Mouse (Mus musculus) erythroblast, embryonic 14.5 days (primary cell): Measurements from ENCODE around the gene Rnf115. TPM values are rescaled to one million over a fixed set of nuclear protein-coding genes. Genes with fewer than 3 reads are reported as not detected.
"Not testable (repeated sequence)": the region's sequence is repeated elsewhere in the genome, so short reads cannot be mapped to it uniquely, and the experiment has no call there.

Source experiments
- H3K27me3 ChIP-seq: 2 replicates; pipeline ENCODE4 v1.6.1; 2012; ENCODE audit warnings: inconsistent platforms; ENCODE audit not compliant: control insufficient read depth
- H3K36me3 ChIP-seq: 2 replicates; pipeline ENCODE4 v1.6.1; 2012; ENCODE audit warnings: mild to moderate bottlenecking, inconsistent platforms; ENCODE audit not compliant: control insufficient read depth
- H3K4me1 ChIP-seq: 2 replicates; pipeline ENCODE4 v1.6.1; 2012; ENCODE audit warnings: inconsistent platforms; ENCODE audit not compliant: control insufficient read depth
- H3K4me3 ChIP-seq: replicated peaks from 2 replicates; pipeline ENCODE3; 2012; ENCODE audit warnings: moderate library complexity, mild to moderate bottlenecking, inconsistent platforms
- H3K9me3 ChIP-seq: 2 replicates; pipeline ENCODE4 v1.6.1; 2012; ENCODE audit warnings: low read length, inconsistent platforms, mixed read lengths; ENCODE audit not compliant: control insufficient read depth
- GATA1 ChIP-seq: IDR thresholded peaks from 2 replicates; pipeline ENCODE4 v1.6.1; 2012; ENCODE audit warnings: low read length, inconsistent platforms, mixed read lengths
- TAL1 ChIP-seq: IDR thresholded peaks from 3 replicates; pipeline ENCODE4 v1.6.1; 2012; ENCODE audit warnings: low read length, inconsistent platforms, mixed read lengths
- polyA plus RNA-seq: library from polyadenylated mRNA; stranded (reverse); fragments of >175 nt; gene quantifications from 2 replicates; pipeline ENCODE4 v1.2.3, GENCODE M21; 2012

Gene Rnf115
- polyA plus RNA-seq, 1 experiment: 0.98 TPM

DNA sequence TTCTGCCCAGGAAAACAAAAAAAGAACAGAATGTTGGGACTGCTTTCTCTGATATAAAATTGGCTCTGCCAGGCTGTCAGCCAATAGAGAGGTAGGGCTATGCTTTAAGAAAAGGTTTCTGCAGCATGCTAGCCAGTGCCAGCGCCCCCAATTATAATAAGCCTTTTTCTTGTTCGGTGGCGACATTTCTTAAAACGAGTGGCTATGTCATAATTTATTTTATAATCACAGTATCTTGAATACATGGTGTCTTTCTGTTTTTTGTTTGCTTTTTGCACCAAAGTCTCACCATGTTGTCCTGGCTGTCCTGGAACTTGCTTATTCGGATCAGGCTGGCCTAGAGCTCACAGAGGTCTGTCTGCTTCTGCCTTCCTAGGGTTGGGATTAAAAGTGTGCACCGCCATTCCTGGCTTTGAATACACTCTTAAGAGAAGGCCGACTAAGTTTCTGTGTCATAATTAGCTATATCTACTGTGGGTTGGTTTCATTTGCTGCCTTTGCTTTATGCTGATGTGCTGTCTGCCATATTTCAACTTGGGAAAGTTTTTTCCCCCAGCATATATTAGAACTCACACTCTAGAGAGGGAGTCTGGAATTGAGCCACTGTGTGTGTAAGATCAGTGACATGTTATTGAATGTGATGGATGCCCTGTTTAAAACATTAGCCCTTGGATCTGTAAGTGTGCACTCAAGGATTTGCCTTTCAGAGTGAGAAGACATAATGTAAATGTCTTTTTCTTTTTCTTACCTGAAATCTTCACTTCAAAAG, 1.4 kb downstream of the Rnf115 start:
- Histone ChIP-seq H3K36me3 (peaks cover 15% of the 10 kb centered on the region), H3K4me3 (peak overlapping the region; percentile 97), H3K9me3 (no peaks in the 10 kb centered on the region), H3K4me1 (peaks cover 41% of the 10 kb centered on the region), H3K27me3 (no peaks in the 10 kb centered on the region)
- TF ChIP-seq TAL1: no peak
- no peak for TF ChIP-seq GATA1

DNA sequence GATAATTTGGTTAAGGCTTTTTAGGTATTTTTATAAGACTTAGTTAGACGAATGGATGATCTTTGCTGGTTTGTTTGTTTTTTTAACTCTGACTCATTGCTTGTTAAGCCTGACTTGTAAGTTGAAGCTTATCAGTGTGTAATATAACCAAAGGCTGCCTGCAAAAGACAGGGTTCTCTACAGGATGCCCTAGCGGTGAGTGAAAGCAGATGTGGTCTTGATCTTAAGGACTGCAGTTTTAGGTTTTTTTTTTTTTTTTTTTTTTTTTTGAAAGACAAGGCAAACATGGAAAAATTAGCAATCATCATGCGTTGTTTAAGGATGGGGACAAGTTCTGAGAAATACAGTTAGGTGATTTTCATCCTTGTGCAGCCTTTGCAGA, 1.9 kb downstream of the Rnf115 start:
- Histone ChIP-seq H3K4me3 (peak overlapping the region; percentile 97), H3K27me3 (no peaks in the 10 kb centered on the region), H3K9me3 (no peaks in the 10 kb centered on the region), H3K36me3 (peaks cover 10% of the 10 kb centered on the region), H3K4me1 (peaks cover 41% of the 10 kb centered on the region)
- TF ChIP-seq TAL1 (no peak), GATA1 (no peak)

DNA sequence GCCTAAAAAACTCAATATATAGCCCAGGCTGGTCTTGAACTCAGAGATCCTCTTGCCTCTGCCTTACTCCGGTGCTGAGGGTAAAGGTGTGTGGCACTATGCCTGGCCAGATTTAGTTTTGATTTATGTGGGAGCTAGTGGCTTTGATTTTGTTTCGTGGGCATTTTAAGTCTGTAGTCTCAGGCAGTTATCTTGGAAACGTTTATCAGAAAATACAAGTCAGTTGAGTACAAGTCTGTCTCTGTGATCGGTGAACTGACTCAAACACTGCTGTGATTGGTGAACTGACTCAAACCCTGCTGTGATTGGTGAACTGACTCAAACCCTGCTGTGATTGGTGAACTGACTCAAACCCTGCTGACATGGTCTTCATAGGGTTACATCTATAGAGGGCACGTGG, 3.3 kb downstream of the Rnf115 start:
- H3K27me3 ChIP-seq: no peaks in the 10 kb centered on the region
- TF ChIP-seq GATA1: no peak
- TF ChIP-seq TAL1: no peak

DNA sequence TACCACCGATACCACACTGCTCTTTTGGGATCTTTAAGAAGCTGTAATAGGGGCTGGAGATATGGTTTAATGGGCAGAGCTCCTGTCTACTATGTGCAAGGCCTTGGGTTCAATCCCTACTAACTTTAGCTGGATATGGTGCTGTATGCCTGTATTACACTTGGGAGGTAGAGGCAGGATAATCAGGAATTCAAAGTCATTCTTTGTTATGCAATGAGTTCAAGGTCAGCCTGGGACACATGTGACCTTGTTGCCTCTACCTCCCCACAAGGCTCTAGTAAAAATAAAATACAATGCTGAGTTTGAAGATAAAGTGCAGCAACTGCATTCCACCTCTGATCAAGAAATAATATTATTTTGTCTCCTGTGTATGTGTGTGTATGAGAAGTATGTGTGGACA, 6.5 kb downstream of the Rnf115 start:
- no peak for TF ChIP-seq GATA1
- TF ChIP-seq TAL1: no peak
- Histone ChIP-seq H3K4me1 (peaks cover 16% of the 10 kb centered on the region), H3K9me3 (no peaks in the 10 kb centered on the region), H3K27me3 (no peaks in the 10 kb centered on the region), H3K4me3 (no peak overlapping the region), H3K36me3 (no peaks in the 10 kb centered on the region)

More for the DNA sequence above, 3.3 kb downstream of the Rnf115 start:
- H3K36me3 ChIP-seq: no peaks in the 10 kb centered on the region
- no peak overlapping the region for H3K4me3 ChIP-seq
- H3K4me1 ChIP-seq: peaks cover 34% of the 10 kb centered on the region
- H3K9me3 ChIP-seq: no peaks in the 10 kb centered on the region

DNA sequence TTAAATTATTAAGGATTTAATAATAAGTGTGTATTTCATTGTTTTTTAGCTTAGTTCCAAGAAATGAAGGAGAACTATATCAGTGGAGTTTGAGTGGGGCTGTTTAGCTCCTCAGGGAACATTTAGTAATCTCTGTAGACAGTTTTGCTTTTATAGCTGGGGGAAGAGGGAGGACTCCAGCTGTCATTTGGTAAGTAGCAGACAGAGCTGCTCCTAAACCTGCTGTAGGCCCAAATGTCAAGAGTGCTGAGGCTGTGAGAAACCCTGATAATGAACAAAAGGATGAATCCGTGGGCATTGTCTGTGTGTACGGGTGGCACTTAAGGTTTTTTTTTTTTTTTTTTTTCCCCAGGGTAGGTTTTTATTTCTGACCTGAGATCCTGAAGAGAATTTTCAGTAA, 7.7 kb downstream of the Rnf115 start:
- TF ChIP-seq TAL1 (no peak), GATA1 (no peak)
- Histone ChIP-seq H3K27me3 (no peaks in the 10 kb centered on the region), H3K4me3 (no peak overlapping the region), H3K36me3 (no peaks in the 10 kb centered on the region), H3K4me1 (peaks cover 6% of the 10 kb centered on the region), H3K9me3 (no peaks in the 10 kb centered on the region)

DNA sequence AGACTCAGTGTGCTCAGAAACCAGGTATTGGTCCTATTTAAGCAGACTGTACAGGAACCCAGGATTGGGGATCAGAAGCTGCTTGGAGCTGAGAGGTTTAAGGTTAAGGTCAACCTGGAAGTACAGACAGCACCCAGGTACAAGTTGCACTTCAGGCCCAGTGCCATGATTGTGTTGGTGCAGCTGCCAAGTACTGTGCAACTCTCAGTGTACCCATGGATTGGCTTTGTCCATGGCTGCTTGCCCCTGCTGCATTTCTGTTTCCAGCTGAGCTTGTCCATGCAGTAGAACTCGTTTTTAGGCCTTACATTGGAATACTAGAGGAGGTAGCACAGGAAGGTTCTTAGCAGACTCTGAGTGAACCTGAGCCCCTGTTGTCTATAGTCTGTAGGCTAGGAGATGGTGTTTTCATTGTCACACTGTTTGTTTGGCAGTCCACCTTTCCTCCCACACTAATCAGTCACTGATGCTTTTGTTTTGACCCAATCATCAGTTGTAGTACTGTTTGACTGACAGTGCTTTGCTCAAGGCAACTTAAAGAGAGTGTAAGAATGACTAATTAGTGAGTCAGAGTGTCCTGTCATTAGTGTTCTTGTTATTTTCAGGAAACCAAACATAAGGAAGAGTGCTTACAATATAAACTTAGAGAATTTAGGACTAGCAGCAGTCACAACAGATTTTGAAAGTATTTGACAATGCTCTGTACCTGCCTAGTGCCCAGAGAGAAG, 9.7 kb downstream of the Rnf115 start:
- Histone ChIP-seq H3K4me3 (no peak overlapping the region), H3K4me1 (no peaks in the 10 kb centered on the region), H3K27me3 (no peaks in the 10 kb centered on the region), H3K9me3 (no peaks in the 10 kb centered on the region), H3K36me3 (0 out of 2 replicates have a peak, but pooled peaks cover 2% of the 10 kb centered on the region)
- TF ChIP-seq GATA1 (no peak), TAL1 (no peak)

DNA sequence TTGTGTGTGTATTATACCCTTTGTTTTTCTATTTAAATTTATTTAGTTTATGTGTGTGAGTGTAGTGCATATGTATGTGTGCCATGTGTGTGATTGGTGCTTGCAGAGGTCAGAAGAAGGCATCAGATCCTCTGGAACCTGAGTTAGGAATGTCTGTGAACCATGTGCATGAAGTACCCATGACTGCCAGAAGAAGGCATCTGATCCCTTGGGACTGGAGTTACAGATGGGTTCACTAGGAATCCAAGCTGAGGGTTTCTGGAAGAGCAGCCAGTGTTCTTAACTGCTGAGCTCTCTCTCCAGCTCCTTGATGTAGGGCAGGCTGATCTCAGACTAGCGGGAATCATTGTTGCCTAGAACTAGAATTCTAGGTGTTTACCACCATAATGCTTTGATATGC, 10.5 kb downstream of the Rnf115 start:
- Histone ChIP-seq H3K9me3 (no peaks in the 10 kb centered on the region), H3K4me3 (no peak overlapping the region), H3K36me3 (0 out of 2 replicates have a peak, but pooled peaks cover 2% of the 10 kb centered on the region), H3K27me3 (no peaks in the 10 kb centered on the region), H3K4me1 (no peaks in the 10 kb centered on the region)
- TF ChIP-seq GATA1 (no peak), TAL1 (no peak)

DNA sequence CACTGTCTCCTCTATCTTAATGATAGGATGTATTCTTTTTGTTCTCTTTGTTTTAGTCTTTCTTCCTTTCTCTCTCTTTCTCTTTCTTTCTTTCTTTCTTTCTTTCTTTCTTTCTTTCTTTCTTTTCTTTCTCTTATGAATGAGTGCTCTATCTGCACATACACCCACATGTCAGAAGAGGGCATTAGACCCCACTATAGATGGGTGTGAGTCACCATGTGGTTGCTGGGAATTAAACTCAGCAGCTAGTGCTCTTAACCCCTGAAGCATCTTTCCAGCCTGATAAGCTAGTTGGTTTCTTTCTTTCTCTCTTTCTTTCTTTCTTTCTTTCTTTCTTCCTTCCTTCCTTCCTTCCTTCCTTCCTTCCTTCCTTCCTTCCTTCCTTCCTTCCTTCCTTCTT, 12.8 kb downstream of the Rnf115 start:
- H3K9me3 ChIP-seq, H3K27me3 ChIP-seq, H3K4me1 ChIP-seq, H3K36me3 ChIP-seq, H3K4me3 ChIP-seq: not testable (repeated sequence)

DNA sequence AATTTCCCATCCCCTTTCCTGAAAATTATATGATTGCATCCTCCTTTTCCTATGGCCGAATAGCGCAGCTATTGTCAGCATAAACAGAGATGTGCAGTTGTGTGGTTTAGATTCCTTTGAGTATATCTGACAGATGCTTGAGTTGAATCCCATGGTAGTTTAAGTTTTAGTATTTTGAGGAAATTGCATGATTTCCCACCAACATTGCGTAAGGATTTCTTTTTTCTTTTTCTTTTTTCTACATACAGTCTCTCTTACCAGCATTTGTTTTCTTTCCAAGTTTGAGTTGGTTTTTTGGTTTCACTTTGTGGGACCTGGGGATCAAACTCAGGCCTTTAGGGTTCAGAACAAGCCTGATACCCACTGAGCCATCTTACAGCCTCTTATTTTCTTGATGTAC, 16.9 kb downstream of the Rnf115 start:
- no peaks in the 10 kb centered on the region for H3K9me3 ChIP-seq
- no peak overlapping the region for H3K4me3 ChIP-seq
- no peaks in the 10 kb centered on the region for H3K27me3 ChIP-seq
- 0 out of 2 replicates have a peak, but pooled peaks cover 2% of the 10 kb centered on the region for H3K36me3 ChIP-seq
- TF ChIP-seq TAL1 (no peak), GATA1 (no peak)
- no peaks in the 10 kb centered on the region for H3K4me1 ChIP-seq
